Mouse (Mus musculus) stomach, postnatal 0 days (tissue): ENCODE data around the gene Rgs3. TPM values are rescaled to one million over a fixed set of nuclear protein-coding genes. Genes with fewer than 3 reads are reported as not detected.

Source experiments
- ATAC-seq: fragments of 200-750 bp; cut with Nextera tagmentation; 2 replicates; pipeline ENCODE4 v1.8.0; 2017; ENCODE audit not compliant: low FRiP score, low TSS enrichment
- DNase-seq: peaks from one replicate; pipeline ENCODE4 v3.0.0-alpha.2; 2016; ENCODE audit warnings: low spot score
- H3K27ac ChIP-seq: fragments of 300-500 bp; sonication (generic); replicated peaks from 2 replicates; pipeline ENCODE4 v1.5.1; 2014; ENCODE audit warnings: mild to moderate bottlenecking, control low read depth
- H3K27me3 ChIP-seq: fragments of 300-500 bp; sonication (generic); 2 replicates; pipeline ENCODE4 v1.6.1; 2014; ENCODE audit warnings: low read length; ENCODE audit not compliant: control insufficient read depth, insufficient read depth
- H3K36me3 ChIP-seq: fragments of 300-500 bp; sonication (generic); 2 replicates; pipeline ENCODE4 v1.6.1; 2014; ENCODE audit warnings: low read length, mixed read lengths; ENCODE audit not compliant: control insufficient read depth, insufficient read depth
- H3K4me1 ChIP-seq: fragments of 300-500 bp; sonication (generic); replicated peaks from 2 replicates; pipeline ENCODE4 v1.6.1; 2014; ENCODE audit warnings: antibody characterized with exemption; ENCODE audit not compliant: control insufficient read depth, insufficient read depth
- H3K4me2 ChIP-seq: fragments of 300-500 bp; sonication (generic); replicated peaks from 2 replicates; pipeline ENCODE4 v1.6.1; 2014; ENCODE audit warnings: low read depth, mild to moderate bottlenecking, control low read depth, moderate library complexity
- H3K4me3 ChIP-seq: fragments of 300-500 bp; sonication (generic); 2 replicates; pipeline ENCODE4 v1.5.1; 2014; ENCODE audit warnings: low read depth, low read length, control low read depth
- H3K9ac ChIP-seq: fragments of 300-500 bp; sonication (generic); 2 replicates; pipeline ENCODE4 v1.6.1; 2014; ENCODE audit warnings: mild to moderate bottlenecking, low read length, control low read depth, mixed read lengths
- H3K9me3 ChIP-seq: fragments of 300-500 bp; sonication (generic); 2 replicates; pipeline ENCODE4 v1.6.1; 2016; ENCODE audit warnings: low read length; ENCODE audit not compliant: control insufficient read depth
- CTCF ChIP-seq: IDR thresholded peaks from 2 replicates; pipeline ENCODE4 v1.5.1; 2016; ENCODE audit warnings: antibody characterized with exemption, low read depth, mild to moderate bottlenecking, moderate library complexity
- EP300 ChIP-seq: optimal IDR thresholded peaks from 2 replicates; pipeline ENCODE3; 2016; ENCODE audit warnings: antibody characterized with exemption
- WGBS: fragments of 180-500 bp; shearing (Covaris S2); extraction: QIAGEN DNeasy Blood & Tissue Kit; methylation state at CpG from one replicate; pipeline ENCODE4 v1.1.7; 2014; 5-methylcytosine and 5-hydroxymethylcytosine counted together
- polyA plus RNA-seq: library from polyadenylated mRNA; unstranded; fragments of >200 nt; fragmentation: Nextera tagmentation; extraction: Ambion mirVana; gene quantifications from 2 replicates; pipeline ENCODE4 v1.2.1, GENCODE M21; 2015

Gene Rgs3
- polyA plus RNA-seq, 1 experiment from 2014 or later = 30.0 TPM

DNA sequence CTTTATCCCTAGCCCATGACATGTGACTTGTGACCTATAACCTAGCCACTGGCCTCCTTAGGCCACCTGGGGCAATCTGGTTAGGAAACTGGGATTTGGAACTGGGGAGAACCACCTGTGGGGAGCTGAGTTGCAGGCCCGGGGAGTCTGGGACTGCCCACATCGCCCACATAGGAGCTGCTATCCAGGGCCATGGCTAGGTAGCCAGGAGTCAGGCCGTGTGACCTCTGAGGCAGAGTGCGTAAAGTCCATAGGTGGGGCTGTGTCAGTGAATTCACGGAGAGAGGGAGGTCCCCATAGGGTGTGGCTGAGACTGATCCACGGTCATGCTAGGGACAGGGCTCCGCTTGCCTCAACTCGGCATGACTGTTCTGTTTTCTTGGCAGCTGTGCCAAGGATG lies 175.6 kb downstream of the Rgs3 start:
- DNase-seq (peak; percentile 38), ATAC-seq (peak; percentile 45; the same call in 1 of the 2 replicates)
- H3K9ac ChIP-seq = no peak overlapping the region
- no peak overlapping the region for H3K4me2 ChIP-seq
- WGBS = 63% methylated on average over 8 of the region's 8 CpGs
- no peaks in the 10 kb centered on the region for H3K27me3 ChIP-seq
- no peaks in the 10 kb centered on the region for H3K9me3 ChIP-seq
- H3K4me3 ChIP-seq = no peak overlapping the region
- TF ChIP-seq EP300 (no peak), CTCF (no peak)
- peak overlapping the region; percentile 74; the same call in 1 of the 2 replicates for H3K27ac ChIP-seq
- H3K36me3 ChIP-seq = no peaks in the 10 kb centered on the region
- peaks cover 20% of the 10 kb centered on the region for H3K4me1 ChIP-seq

DNA sequence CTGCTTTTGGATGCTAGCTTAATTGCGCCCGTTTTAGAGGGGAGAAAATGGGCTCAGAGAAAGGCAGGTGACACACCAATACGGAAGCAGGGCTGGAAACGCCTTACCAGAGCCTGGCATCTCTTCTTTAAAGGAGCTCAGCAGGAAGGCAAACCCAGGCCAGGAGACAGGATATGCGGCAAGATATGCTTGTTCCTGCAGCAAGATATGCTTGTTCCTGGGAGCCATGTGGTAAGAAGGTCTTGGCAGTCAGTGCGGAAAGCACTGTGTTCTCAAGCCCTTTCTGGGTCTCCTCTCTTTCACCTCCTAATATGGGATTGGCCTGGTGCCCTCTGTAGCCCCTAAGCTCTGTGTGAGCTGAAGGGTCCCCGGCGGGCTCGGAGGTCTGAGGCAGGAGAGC lies 176.2 kb downstream of the Rgs3 start:
- H3K4me3 ChIP-seq = no peak overlapping the region
- ATAC-seq = no peak
- peaks cover 20% of the 10 kb centered on the region for H3K4me1 ChIP-seq
- WGBS = 51% methylated on average over 9 of the region's 9 CpGs
- DNase-seq = no peak
- no peaks in the 10 kb centered on the region for H3K36me3 ChIP-seq
- TF ChIP-seq CTCF (no peak), EP300 (no peak)
- no peaks in the 10 kb centered on the region for H3K27me3 ChIP-seq
- peak overlapping the region; percentile 74 for H3K27ac ChIP-seq
- H3K4me2 ChIP-seq = no peak overlapping the region
- peak overlapping the region; percentile 13; the same call in 1 of the 2 replicates for H3K9ac ChIP-seq
- no peaks in the 10 kb centered on the region for H3K9me3 ChIP-seq

DNA sequence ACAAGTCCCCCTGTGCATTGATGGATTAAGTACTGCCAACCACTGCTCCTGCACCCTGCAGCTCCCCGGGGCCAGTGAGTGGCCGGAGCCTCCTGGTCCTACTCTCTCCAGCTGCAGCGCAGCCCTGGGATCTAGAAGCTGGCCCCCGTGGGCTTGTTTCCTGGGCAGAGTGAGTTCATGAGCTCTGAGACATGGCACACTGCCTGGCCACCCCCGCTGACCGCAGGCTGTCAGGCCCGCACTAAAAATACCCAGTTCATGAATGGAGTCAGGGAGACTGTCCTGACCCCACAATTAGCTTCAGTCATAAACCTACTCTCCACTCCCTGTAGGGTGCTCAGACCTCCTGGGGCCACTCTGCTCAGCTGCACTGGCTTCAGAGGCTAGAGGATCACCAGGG lies 176.8 kb downstream of the Rgs3 start:
- Histone ChIP-seq H3K36me3 (no peaks in the 10 kb centered on the region), H3K4me3 (no peak overlapping the region), H3K27ac (peak overlapping the region; percentile 74), H3K4me2 (no peak overlapping the region), H3K9me3 (no peaks in the 10 kb centered on the region), H3K4me1 (peaks cover 20% of the 10 kb centered on the region), H3K27me3 (no peaks in the 10 kb centered on the region), H3K9ac (peak overlapping the region; percentile 13; the same call in 1 of the 2 replicates)
- TF ChIP-seq EP300 (no peak), CTCF (no peak; the same call in 1 of the 2 replicates)
- DNase-seq (no peak), ATAC-seq (no peak)
- WGBS = 55% methylated on average over 7 of the region's 7 CpGs

DNA sequence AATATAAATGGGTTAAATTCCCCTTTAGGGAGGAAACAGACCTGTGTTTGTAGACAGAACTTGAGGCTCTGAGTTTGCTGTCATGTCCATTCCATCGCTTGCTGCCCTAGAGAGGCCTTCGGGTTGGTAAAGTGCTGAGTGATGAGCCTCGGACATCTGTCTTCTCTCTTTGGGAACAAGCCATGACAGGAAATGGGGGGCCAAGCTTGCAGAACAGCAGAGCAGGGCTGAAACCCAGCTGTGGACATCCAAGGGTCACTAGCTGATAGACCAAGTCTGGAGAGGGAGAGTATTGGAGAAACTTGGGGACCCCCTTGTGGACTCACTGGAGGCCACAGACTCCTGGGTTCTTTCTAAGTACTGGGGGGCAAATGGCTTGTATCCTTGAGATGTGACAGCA lies 177.3 kb downstream of the Rgs3 start:
- ATAC-seq (no peak), DNase-seq (no peak)
- no peaks in the 10 kb centered on the region for H3K36me3 ChIP-seq
- WGBS = 56% methylated on average over 3 of the region's 3 CpGs
- no peaks in the 10 kb centered on the region for H3K9me3 ChIP-seq
- no peak overlapping the region for H3K9ac ChIP-seq
- no peak overlapping the region for H3K4me2 ChIP-seq
- peak overlapping the region; percentile 74 for H3K27ac ChIP-seq
- no peak overlapping the region for H3K4me3 ChIP-seq
- H3K4me1 ChIP-seq = peaks cover 19% of the 10 kb centered on the region
- TF ChIP-seq CTCF (no peak; the same call in 1 of the 2 replicates), EP300 (no peak)
- H3K27me3 ChIP-seq = no peaks in the 10 kb centered on the region

DNA sequence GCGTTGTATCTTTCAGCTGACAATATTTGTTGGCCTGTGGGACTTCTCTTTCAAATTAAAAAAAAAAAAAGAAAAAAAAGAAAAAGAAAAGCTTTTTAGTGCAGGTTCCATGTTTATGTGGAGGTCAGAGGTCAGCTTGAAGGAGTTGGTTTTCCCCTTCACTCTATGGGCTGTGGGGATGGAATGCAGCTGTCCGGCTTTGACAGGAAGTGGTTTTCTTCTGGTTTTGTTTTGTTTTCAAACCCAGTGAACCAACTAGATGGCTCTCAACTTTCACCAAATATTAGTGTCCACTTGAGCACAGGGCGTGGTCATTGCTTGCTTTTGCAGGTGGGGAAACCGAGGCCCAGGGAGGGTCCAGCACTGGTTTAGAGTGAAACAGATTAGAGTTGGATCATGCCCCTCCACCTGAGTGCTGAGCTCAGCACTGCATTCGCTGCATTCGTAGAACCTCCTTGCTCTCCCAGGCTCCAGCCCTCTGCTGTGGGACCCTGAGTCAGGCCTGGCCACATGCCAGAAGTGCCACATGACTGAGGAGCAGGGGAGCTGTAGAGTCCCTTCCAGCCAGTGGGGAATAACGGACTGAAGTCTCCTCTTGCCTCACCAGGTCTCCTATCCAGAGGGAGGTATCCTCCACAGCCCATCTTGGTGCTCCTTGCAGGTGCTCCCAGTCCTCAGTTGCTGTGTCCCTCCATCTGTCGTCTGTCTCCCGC lies 178.5 kb downstream of the Rgs3 start:
- Histone ChIP-seq H3K9me3 (no peaks in the 10 kb centered on the region), H3K27ac (peak overlapping the region; percentile 61), H3K36me3 (no peaks in the 10 kb centered on the region), H3K4me3 (no peak overlapping the region), H3K9ac (no peak overlapping the region), H3K4me2 (peak overlapping the region; percentile 15; the same call in 1 of the 2 replicates), H3K4me1 (peaks cover 14% of the 10 kb centered on the region), H3K27me3 (no peaks in the 10 kb centered on the region)
- no peak for TF ChIP-seq EP300
- no peak for TF ChIP-seq CTCF
- ATAC-seq (peak; percentile 38; the same call in 1 of the 2 replicates), DNase-seq (peak; percentile 59)
- WGBS = 25% methylated on average over 9 of the region's 9 CpGs

DNA sequence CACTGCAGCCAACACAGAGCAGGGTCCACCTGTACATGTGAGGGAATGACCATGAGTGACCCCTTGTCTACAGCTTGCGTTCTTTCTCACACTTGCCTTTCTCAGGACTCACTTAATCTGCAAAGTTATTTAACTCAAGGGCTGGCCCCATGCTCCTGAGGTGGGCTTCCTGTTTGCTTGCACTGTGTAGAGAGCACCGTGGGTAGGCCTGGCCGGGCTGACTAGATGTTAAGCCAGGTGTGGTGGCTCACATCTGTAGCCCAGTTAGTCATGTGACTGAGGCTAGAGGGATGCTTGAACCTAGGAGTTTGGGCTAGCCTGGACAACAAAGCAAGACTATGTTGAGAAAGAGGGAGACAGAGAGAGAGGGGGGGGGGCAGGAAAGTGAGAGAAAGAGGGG lies 179.3 kb downstream of the Rgs3 start:
- Histone ChIP-seq H3K4me1 (peaks cover 13% of the 10 kb centered on the region), H3K27ac (no peak overlapping the region)
- no peak for DNase-seq

More for the DNA sequence above, 179.3 kb downstream of the Rgs3 start:
- ATAC-seq = no peak
- no peaks in the 10 kb centered on the region for H3K9me3 ChIP-seq
- H3K36me3 ChIP-seq = no peaks in the 10 kb centered on the region
- H3K4me2 ChIP-seq = no peak overlapping the region
- H3K4me3 ChIP-seq = no peak overlapping the region
- H3K27me3 ChIP-seq = no peaks in the 10 kb centered on the region
- WGBS = 72% methylated on average over 3 of the region's 3 CpGs
- H3K9ac ChIP-seq = no peak overlapping the region
- TF ChIP-seq CTCF = no peak
- no peak for TF ChIP-seq EP300
